Mouse (Mus musculus) thymus, postnatal 14 days (tissue): Measurements from ENCODE around the gene Thsd1.

ENCODE experiments used
- DNase-seq: peaks from one replicate; pipeline ENCODE4 v3.0.0; 2021

Gene Thsd1

DNA sequence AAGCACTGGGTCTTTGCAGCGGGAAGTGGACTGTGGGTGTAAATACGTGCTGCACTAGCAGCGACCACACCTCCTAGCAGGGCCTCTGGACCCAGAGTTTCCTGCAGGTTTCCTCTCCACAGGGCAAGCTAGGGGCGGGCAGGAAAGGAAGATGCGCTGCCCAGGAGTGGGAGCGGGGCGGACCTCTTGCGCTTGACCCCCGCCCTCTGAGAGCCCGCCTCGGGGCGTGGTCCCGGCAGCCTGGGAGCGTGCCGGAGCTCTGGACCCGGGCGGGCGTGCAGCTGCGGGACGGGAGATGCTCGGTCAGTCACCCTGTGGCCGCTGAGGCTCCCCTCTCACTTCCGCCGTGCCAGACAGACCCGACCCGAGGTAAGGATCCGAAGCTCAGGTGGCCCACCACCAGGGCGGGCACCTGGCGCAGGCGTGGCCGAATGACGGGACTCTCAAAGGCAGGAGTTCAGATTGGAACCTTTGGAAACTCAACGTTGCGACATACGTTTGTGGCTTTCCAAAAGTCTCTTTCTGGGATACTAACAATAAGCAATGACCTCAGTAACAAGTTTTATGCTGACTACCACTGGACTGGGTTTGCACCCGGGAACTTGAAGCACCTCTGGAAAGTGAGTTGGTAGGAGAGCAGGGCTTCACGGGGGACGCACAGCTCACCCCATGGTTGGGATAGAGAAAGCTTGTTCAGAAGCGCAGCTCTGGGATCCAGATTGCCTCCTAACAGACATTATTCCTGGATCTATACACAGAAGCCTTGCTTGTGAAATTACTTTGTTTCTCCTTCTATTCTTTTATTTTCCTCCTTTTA lies at the start of gene Thsd1:
Thsd1 (plus strand) TSS at position 253 of the 817 bp plus-strand sequence.
- peak; percentile 42 for DNase-seq

DNA sequence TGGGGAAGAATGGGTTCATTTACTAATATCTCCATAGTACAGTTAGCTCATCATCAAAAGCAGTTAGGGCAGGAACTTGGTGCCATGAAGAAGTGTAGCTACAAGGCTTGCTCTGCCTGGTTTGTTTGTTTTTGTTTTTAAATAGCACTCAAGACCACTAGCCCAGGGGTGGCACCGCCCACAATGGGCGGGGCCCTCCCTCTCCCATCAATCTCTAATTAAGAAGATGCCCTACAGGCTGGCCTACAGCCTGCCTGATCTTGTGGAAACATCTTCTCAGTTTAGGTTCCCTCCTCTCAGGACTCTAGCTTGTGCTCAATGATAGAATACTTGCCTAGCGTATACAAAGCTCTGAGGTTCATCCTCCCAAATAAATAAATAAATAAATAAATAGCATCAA lies 42.2 kb upstream of the Thsd1 start:
- peak; percentile 34 for DNase-seq

DNA sequence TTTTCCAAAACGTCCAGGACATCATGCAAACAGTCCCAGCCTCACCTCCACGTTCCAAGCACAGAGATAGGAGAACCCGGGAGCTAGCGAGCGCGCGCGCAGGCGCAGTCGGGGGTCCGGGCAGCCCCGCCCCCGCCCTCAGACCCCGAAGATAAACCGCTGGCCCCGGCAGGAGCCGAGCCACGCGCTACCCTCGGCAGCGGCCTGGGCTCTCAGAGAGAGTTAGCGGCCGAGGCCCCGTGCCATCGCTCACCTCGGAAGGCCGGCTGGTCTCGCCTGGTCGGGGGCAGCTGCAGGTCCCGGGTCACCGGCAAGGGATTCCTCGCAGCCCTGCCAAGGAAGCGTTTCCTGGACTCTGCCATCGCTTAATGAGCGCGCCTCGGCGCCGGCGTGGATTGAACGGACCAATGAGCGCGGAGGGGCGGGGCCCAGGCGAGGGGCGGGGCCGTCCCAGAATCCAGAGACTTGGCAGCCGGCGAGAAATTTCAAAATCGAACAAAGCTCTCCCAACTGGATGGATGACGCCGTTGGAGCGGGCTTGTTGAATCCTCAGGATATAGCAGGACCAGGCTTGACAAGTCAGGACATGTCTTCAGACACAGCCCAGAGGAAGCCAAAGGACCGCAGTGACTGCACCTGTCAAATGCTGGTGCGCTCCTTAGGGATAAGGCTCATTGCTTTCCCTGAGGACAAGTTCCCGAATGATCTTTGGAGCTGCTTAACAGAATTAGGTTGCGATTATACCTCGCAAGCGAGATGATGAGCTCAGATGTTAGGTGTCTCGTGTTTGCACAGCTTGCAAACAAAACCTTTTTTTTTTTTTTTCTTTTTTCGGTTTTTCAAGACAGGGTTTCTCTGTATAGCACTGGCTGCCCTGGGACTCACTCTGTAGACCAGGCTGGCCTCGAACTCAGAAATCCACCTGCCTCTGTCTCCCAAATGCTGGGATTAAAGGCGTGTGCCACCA lies 41.4 kb upstream of the Thsd1 start, which contains the start of gene Ckap2:
Ckap2 (minus strand) TSS at position 389 of the 967 bp plus-strand sequence.
- peak; percentile 91 for DNase-seq

DNA sequence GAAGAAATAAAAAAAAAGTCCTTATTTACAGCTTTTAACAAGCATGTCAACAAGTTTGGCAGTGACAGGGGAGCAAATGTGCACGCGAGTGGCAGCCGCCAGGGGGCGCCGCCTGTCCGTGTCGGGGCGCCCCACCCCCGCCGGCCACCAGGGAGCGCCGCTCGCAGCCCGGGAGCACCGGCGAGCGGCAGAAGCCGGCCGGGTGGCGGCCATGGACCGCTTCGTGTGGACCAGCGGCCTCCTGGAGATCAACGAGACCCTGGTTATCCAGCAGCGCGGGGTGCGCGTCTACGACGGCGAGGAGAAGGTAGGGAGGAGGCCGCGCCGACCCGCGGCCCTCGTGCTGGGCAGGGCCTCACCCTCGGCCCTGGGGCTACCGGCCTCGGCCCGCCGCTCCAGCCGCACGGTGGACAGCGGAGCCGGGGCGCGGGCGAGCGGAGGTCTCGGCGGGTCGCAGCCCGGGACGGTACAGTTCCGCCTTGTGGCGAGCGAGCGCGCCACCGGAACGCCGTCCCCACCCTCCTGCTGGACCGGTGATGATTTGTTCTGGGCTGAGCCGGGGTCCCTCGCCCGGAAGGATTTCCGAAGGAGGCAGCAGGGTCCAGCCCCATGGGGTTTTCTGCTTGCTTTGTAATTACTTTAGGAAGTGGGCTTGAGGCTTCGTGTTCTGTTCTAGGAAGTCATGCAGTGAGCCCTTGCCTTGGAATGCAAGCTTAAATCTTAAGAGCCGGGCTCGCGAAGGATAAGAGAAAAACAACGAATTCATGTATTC lies 34.3 kb upstream of the Thsd1 start, which contains the start of gene Vps36:
Vps36 (plus strand) TSS at position 150 of the 772 bp plus-strand sequence.
- peak; percentile 89 for DNase-seq

DNA sequence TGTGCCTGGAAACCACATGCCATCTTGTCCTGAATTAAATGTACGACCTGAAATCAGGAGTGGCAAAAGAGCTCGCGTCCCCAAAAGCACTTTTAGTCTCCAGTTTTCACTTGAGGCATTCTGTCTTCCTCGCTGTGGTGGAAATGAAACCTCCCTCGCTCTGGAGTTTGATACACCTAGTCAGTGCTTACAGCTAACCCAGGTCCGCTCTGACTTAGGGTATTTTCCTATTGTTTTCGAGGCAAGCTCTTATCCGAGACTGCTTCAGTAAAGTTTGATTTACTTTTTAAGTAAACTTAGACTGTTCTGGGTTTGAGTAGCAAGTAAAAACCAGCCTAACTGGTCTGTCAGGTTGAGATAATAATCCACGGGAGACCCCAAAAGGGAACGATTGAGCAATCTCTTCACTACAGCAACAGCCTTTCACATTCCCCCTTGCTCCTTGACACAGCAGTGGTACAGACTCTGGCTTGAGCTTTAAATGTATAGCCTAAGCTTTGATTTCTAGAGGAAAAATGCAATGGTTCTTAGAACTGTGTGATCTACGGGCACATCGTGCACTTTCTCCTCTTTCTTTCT lies 33.6 kb upstream of the Thsd1 start:
- DNase-seq, result peak; percentile 40

DNA sequence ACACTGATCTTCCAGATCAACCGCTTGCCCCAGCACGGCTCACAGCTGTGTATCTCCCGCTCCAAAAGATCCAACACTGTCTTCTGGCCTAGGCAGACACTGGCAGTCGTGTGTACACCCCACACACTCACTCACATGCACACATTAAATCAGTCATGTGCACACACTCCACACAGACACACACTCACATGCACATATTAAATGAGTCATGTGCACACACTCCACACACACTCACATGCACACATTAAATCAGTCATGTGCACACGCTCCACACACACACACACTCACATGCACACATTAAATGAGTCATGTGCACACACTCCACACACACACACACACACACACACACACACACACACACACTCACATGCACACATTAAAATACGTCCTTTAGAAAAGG lies 29.2 kb upstream of the Thsd1 start:
- no peak for DNase-seq

DNA sequence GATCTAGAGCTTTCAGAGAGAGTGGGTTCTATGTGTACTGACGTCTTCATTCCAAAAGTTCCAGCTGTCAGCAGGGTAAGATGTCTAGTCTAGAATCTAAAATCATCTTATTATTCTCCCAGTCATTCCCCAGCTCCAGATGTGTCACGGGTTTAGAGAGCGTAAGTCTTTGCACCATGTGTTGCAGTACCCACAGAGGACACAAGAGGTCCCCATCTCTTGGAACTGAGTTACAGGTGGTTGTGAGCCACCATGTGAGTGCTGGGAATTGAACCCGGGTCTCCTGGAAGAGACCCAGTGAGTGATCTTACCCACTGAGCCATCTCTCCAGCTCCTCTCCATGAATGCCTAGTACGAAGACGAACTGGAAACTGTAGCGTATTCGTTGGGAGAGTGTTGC lies 27.6 kb upstream of the Thsd1 start:
- no peak for DNase-seq

DNA sequence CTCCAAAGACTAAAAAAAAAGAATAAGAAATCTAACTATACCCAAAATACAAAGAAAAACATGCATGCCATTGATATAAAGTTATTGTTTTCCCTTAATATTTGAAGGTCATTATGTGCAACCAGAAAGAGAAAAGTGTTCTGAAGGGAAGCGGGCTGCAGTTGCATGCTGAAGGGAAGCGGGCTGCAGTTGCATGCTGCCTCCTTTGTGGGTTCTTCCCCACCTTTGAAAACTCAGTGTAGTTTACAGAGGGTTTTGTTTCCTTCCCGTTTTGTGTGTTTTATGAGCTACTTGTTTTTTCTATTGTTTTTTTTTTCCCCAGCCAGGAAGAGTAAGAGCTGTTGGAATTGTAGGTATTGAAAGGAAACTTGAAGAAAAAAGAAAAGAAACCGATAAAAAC lies 19.6 kb upstream of the Thsd1 start:
- no peak for DNase-seq

DNA sequence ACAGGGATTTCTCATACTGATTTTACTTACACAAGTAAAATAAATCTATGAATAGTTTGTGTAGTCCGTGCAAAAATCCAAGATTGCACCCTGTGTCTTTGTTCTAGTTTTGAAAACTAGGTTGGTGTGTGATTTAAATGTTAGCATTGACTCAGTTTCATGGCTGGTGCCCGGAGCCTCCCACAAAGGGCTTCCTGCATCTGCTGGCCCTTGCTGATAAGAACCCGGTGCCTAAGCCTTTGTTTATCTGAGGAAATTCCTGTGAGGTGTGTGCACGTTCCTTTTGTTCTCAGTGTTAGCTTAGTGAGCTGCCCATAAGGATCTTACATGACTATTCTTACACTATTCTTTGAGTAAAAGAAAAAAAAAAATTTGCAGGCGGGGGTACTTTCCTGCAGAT lies 18.1 kb upstream of the Thsd1 start:
- DNase-seq, result no peak

DNA sequence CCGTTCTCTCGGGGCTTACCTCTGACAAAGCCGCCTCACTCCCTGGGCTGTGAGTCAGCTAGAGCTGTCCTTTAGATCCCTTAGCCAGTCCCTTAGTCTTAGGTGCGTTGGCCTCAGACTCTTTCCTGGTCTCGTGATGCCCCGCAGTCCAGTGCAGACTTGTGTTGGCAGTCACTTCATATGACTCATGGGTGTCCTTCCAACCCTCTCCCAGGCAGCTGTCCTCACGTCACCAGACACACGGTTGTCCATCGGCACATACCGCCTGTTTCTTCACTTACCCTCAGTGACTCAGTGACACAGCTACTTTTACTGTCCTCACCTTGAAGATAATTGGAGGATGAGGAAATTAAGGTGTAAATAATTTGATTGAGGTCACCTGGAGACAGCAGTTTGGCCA lies 12.3 kb upstream of the Thsd1 start:
- no peak for DNase-seq

DNA sequence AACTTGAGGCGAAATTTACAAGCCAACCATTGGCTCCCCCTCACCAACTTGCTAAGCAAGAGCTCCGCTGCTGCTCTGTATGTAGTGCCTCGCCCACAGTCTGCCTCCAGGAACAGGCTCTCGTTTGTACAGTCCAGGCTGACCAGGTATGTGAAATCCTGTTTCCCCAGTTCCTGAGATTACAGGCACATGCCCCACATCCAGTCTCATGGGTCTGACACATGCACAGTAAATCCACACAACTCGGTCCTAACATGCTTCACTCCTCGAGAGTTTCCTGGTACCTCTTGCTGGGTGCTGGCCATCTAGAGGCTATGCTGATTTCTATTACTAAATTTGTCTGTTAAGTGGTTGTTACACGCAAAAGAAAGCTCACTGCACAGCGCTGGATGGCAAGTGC lies 752 bp upstream of the Thsd1 start:
- no peak for DNase-seq

DNA sequence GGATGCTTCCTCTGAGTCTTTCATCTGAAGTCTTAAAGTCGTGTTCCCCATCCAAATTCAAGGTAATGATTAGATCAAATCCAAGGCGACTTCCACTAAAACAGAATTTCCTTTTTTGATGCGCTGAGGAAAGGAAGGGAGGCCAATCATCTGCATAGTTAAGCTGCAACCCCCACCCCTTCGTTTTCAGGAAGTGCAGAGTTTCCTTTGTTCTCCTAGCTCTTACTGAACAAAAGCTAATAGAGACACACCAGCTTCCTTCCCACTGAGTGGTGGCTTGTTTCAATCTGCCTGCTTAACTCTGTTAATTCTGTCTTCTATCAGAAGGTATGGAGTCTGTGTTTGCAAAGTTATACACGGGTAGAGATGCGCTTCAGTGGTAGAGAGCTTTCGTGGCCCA lies 1.5 kb downstream of the Thsd1 start:
- peak; percentile 49 for DNase-seq

DNA sequence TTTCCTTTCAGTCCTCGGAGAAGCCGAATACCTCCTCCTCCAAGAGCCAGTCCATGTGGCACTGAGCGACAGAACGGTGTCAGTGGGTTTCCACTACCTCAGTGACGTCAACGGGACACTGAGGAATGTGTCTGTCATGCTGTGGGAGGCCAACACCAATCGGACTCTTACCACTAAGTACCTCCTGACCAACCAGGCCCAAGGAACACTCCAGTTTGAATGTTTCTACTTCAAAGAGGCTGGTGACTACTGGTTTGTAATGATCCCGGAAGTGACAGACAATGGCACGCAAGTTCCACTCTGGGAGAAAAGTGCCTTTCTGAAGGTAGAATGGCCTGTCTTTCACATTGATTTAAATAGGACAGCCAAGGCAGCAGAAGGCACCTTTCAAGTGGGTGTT lies 15.9 kb downstream of the Thsd1 start:
- no peak for DNase-seq

DNA sequence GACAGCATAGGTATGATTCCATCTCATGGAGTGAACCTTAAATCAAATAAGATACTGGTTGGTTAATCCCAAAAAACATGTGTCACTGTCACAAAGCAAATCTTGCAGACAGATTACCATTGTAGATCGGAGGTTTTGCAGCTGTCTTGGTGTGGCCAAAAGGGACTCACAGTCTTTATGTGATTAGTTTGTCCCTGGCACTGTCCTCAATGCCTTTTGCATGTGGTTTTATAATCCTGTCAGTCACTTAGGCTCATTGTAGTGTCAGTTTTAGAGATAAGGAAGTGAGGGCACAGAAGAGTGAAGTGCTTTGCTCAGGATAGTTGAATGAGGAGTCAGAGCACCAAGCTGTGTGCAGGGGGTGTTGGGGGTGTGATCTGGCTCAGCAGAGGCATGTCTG lies 18.6 kb downstream of the Thsd1 start:
- no peak for DNase-seq

DNA sequence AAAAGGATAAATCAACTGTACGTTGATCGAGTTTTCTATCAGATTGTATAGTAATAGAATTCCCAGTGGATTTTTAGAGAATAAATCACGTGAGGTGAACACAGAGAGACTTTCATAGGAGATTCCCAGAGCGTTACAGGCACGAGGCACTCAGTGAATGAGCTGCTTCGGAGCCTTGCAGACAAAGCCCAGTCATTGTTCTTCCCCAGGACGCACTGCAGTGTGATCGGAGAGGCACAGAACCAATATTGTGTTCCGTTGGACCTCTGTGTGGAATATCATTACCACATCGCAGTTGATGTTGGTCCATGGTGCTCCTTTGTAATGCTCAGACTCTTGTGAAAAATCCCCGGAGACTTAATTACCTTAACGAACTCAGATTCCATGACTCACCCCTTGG lies 20.8 kb downstream of the Thsd1 start:
- no peak for DNase-seq

DNA sequence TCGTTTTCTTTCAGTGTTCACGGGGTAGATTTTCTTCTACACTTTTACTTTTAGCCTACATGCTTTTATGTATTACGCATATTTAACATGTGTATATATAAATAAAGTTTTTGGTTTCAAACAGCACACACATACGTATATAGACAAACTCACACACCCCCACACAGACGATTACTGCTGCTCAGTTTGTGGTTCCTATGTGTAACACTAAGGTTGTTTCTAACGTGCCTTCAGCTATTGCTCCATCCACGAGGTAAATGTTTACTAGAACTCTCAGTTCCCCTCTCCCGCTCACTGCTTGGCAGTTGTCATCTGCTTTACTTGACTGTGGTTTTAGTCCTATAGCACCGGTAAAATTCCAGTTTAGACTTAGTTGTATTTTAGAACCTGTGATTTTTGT lies 22.0 kb downstream of the Thsd1 start:
- DNase-seq, result no peak

DNA sequence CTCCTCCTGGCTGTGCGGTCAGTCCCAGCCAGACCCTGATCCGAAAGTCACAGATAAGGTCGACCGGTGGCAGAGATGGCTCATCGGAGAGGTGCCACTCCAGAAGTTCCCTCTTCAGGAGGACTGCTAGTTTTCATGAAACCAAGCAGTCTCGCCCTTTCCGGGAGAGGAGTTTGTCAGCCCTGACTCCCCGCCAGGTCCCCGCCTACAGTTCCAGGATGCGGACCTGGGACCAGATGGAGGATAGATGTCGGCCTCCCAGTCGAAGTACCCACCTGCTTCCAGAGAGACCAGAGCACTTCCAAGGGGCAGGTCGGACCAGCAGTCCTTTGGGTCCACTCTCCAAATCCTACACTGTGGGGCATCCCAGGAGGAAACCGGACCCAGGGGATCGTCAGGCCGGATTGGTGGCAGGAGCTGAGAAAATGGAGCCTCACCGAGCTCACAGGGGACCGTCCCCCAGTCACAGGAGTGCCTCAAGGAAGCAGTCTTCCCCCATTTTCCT lies 31.9 kb downstream of the Thsd1 start:
- DNase-seq, result no peak

DNA sequence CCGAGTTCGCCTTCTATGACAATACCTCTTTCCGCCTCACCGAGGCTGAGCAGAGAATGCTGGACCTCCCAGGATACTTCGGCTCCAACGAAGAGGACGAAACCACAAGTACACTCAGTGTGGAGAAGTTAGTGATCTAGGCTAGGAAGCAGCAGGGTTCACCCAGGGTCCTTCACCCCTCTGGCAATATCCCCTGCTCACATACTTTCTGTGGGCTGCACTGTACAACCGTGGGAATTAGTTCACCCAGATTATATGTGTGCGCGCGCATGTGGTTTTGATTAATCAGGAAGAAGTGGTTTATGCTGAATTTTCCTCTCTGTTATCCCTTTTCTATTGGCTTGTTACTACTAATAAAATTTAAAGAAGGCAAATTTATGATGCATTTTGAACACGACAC lies 32.4 kb downstream of the Thsd1 start:
- no peak for DNase-seq

DNA sequence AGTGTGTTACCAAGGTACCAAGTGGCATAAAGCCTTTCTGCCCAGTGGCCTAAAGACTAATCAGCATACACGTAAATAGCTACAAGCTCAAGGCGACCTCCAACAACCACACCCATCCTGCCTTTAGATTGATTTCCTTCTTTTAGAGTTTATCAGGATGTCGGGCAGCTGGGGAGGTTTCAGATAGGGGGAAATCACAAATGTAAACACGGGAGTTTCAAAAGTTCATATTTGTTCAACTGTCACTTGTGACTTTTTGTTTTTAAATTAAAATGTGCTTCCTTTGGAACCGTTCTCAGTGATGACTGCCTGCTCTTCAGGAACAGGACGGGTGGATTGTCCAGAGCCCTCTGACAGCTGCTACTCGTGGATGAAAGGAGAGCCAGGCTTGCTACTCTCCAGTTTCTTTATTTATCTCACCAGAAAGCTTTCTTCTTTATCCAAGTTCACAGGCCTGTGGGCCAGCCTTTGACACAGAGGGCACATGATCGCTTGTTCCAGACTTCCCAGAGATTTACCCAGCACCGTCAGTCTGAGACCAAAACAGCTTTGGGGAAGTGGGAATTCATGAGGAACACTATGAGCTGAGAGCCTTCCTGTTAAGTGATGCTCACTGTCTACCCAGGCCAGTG lies 33.1 kb downstream of the Thsd1 start:
- DNase-seq, result no peak

DNA sequence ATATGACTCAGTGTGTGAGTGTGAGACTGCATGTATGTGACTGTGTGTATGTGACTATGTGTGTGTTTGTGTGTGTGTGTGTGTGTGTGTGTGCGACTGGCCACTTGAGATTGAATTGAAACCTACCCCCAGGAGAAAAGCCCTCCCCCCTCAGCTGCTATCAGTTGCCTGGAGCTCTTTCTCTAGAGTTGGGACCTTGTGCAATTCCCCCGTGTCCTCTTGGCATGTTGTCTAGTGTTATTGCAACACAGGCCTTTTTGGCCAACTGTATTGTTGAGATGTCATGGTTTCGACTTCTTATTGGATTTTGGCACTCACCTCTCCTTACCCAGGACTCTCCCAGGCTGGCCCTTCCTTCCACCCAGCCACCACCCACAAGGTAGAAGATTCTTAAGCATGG lies 35.2 kb downstream of the Thsd1 start:
- no peak for DNase-seq

DNA sequence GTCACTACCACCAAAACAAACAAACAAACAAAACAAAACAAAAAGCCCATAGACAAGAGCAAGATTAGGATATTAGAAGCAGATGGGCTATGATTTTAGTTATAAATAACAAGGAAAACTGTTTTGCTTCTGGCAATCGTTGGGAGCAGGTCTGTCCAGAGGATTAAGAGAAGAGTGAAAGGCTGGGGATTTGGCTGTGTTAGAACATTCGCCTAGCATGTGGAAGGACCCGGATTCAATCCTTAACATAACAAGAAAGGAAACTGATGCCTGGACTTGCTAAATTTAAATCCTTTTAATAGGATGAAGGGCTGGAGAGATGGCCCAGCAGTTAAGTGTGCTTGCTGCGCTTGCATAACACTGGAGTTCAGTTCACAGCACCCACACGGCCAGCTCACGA lies 37.2 kb downstream of the Thsd1 start:
- DNase-seq, result no peak

DNA sequence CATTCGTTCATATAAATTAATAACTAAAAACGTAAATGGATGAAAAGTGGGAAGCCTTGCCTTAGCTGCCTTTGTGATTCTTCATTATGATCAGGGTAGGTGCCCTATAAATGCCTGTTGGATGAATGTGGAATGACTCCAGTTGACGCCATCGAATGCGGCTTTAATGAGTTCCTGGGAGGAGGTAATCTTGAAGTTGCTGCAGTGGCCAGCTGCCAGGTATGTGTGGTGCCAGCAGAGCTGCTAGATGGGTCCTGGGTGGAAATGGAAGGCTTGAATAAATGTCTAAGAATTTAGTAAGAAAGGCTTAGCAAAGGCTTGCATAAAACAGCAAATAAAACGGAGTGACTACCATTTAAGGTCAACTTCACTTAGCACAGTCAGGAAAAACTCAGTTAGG lies 37.7 kb downstream of the Thsd1 start:
- DNase-seq, result no peak
